Mouse (Mus musculus) stomach, embryonic 16.5 days (tissue): ENCODE results near the gene Pfkm. TPM values are rescaled to one million over a fixed set of nuclear protein-coding genes. Genes with fewer than 3 reads are reported as not detected.
A peak's percentile ranks its signal among the peaks of the same experiment; 100 is the strongest.

Experiments used
- ATAC-seq: fragments of 200-750 bp; cut with Nextera tagmentation; 2 replicates; pipeline ENCODE4 v1.8.0; 2017; ENCODE audit warnings: moderate number of reproducible peaks, moderate TSS enrichment; ENCODE audit not compliant: insufficient read depth, low FRiP score
- H3K27ac ChIP-seq: fragments of 300-500 bp; sonication (generic); 2 replicates; pipeline ENCODE4 v1.5.1; 2014; ENCODE audit warnings: low read length
- H3K27me3 ChIP-seq: fragments of 300-500 bp; sonication (generic); 2 replicates; pipeline ENCODE4 v1.6.1; 2014; ENCODE audit warnings: low read length, control low read depth, mixed read lengths; ENCODE audit not compliant: control insufficient read depth, insufficient read depth
- H3K36me3 ChIP-seq: fragments of 300-500 bp; sonication (generic); 2 replicates; pipeline ENCODE4 v1.6.1; 2014; ENCODE audit warnings: low read length; ENCODE audit not compliant: control insufficient read depth, insufficient read depth
- H3K4me1 ChIP-seq: fragments of 300-500 bp; sonication (generic); 2 replicates; pipeline ENCODE4 v1.6.1; 2014; ENCODE audit warnings: low read length, control low read depth, mixed read lengths; ENCODE audit not compliant: control insufficient read depth, insufficient read depth
- H3K4me2 ChIP-seq: fragments of 300-500 bp; sonication (generic); 2 replicates; pipeline ENCODE4 v1.6.1; 2014; ENCODE audit warnings: low read depth, low read length, mixed read lengths
- H3K4me3 ChIP-seq: fragments of 300-500 bp; sonication (generic); replicated peaks from 2 replicates; pipeline ENCODE4 v1.5.1; 2014; ENCODE audit warnings: mild to moderate bottlenecking, low read length
- H3K9ac ChIP-seq: fragments of 300-500 bp; sonication (generic); 2 replicates; pipeline ENCODE4 v1.6.1; 2014; ENCODE audit warnings: low read length
- H3K9me3 ChIP-seq: fragments of 300-500 bp; sonication (generic); replicated peaks from 2 replicates; pipeline ENCODE4 v1.6.1; 2016; ENCODE audit warnings: low read length, control low read depth; ENCODE audit not compliant: control insufficient read depth
- WGBS: fragments of 180-500 bp; shearing (Covaris S2); extraction: QIAGEN DNeasy Blood & Tissue Kit; methylation state at CpG from one replicate; pipeline ENCODE4 v1.1.7; 2014; 5-methylcytosine and 5-hydroxymethylcytosine counted together
- polyA plus RNA-seq: library from polyadenylated mRNA; unstranded; fragments of >200 nt; fragmentation: Nextera tagmentation; extraction: Ambion mirVana; gene quantifications from 2 replicates; pipeline ENCODE4 v1.2.1, GENCODE M21; 2015

Pfkm gene
- polyA plus RNA-seq, 1 experiment from 2014 or later = 45.5 TPM

GRCm38 (mm10) chr15:98140809-98141208, 48.4 kb downstream of the Pfkm start:
- no peak overlapping the region for H3K4me3 ChIP-seq
- H3K36me3 ChIP-seq = peaks cover 4% of the 10 kb centered on the region; the same call in 1 of the 2 replicates
- H3K9me3 ChIP-seq = no peaks in the 10 kb centered on the region
- WGBS = 91% methylated on average over 5 of the region's 5 CpGs
- H3K4me1 ChIP-seq = 0 out of 2 replicates have a peak, but pooled peaks cover 4% of the 10 kb centered on the region
- no peak for ATAC-seq
- no peaks in the 10 kb centered on the region for H3K27me3 ChIP-seq
- no peak overlapping the region for H3K27ac ChIP-seq
- H3K9ac ChIP-seq = no peak overlapping the region
- no peak overlapping the region for H3K4me2 ChIP-seq

GRCm38 (mm10) chr15:98142515-98142914, 50.1 kb downstream of the Pfkm start:
- no peak overlapping the region for H3K4me3 ChIP-seq
- no peak overlapping the region for H3K4me2 ChIP-seq
- no peaks in the 10 kb centered on the region for H3K27me3 ChIP-seq
- 0 out of 2 replicates have a peak, but pooled peaks cover 4% of the 10 kb centered on the region for H3K4me1 ChIP-seq
- H3K27ac ChIP-seq = no peak overlapping the region
- no peaks in the 10 kb centered on the region for H3K9me3 ChIP-seq
- no peak overlapping the region for H3K9ac ChIP-seq
- H3K36me3 ChIP-seq = no peaks in the 10 kb centered on the region; the same call in 1 of the 2 replicates
- ATAC-seq = no peak
- WGBS = 85% methylated on average over 10 of the region's 10 CpGs

GRCm38 (mm10) chr15:98144861-98145507, 52.6 kb downstream of the Pfkm start:
- Histone ChIP-seq H3K4me3 (peak overlapping the region; percentile 90), H3K4me1 (0 out of 2 replicates have a peak, but pooled peaks cover 4% of the 10 kb centered on the region), H3K9me3 (no peaks in the 10 kb centered on the region)

GRCm38 (mm10) chr15:98145559-98146181, 53.3 kb downstream of the Pfkm start:
- under 1% methylated on average over 38 of the region's 38 CpGs for WGBS
- Histone ChIP-seq H3K4me1 (0 out of 2 replicates have a peak, but pooled peaks cover 4% of the 10 kb centered on the region), H3K4me2 (peak overlapping the region; percentile 78), H3K27ac (peak overlapping the region; percentile 77), H3K9ac (peak overlapping the region; percentile 95), H3K36me3 (no peaks in the 10 kb centered on the region; the same call in 1 of the 2 replicates), H3K27me3 (no peaks in the 10 kb centered on the region), H3K4me3 (peak overlapping the region; percentile 90), H3K9me3 (no peaks in the 10 kb centered on the region)
- peak; percentile 98 for ATAC-seq

More at GRCm38 (mm10) chr15:98144861-98145507, 52.6 kb downstream of the Pfkm start:
- Histone ChIP-seq H3K27ac (peak overlapping the region; percentile 41), H3K27me3 (no peaks in the 10 kb centered on the region), H3K9ac (peak overlapping the region; percentile 95), H3K36me3 (no peaks in the 10 kb centered on the region; the same call in 1 of the 2 replicates), H3K4me2 (peak overlapping the region; percentile 78)
- under 1% methylated on average over 36 of the region's 36 CpGs for WGBS
- peak; percentile 74 for ATAC-seq

- no peak overlapping the region for H3K4me2 ChIP-seq
- no peak overlapping the region for H3K27ac ChIP-seq
- 0 out of 2 replicates have a peak, but pooled peaks cover 4% of the 10 kb centered on the region for H3K4me1 ChIP-seq
- WGBS = 73% methylated on average over 3 of the region's 3 CpGs
- H3K36me3 ChIP-seq = no peaks in the 10 kb centered on the region
- no peaks in the 10 kb centered on the region for H3K27me3 ChIP-seq
- no peak overlapping the region for H3K9ac ChIP-seq
- no peak for ATAC-seq
- no peak overlapping the region for H3K4me3 ChIP-seq
- H3K9me3 ChIP-seq = no peaks in the 10 kb centered on the region
Observed at GRCm38 (mm10) chr15:98148356-98148755, 56.0 kb downstream of the Pfkm start.

- Histone ChIP-seq H3K36me3 (no peaks in the 10 kb centered on the region), H3K4me2 (no peak overlapping the region), H3K9me3 (no peaks in the 10 kb centered on the region), H3K4me1 (0 out of 2 replicates have a peak, but pooled peaks cover 2% of the 10 kb centered on the region), H3K27ac (no peak overlapping the region), H3K9ac (no peak overlapping the region), H3K27me3 (no peaks in the 10 kb centered on the region), H3K4me3 (no peak overlapping the region)
- WGBS = 64% methylated on average over 10 of the region's 10 CpGs
- no peak for ATAC-seq
Observed at GRCm38 (mm10) chr15:98149166-98149602, 56.8 kb downstream of the Pfkm start.

GRCm38 (mm10) chr15:98152916-98153315, 60.5 kb downstream of the Pfkm start:
- no peak overlapping the region for H3K9ac ChIP-seq
- no peak overlapping the region for H3K27ac ChIP-seq
- 65% methylated on average over 7 of the region's 7 CpGs for WGBS
- H3K4me1 ChIP-seq = no peaks in the 10 kb centered on the region
- no peak overlapping the region for H3K4me2 ChIP-seq
- H3K9me3 ChIP-seq = no peaks in the 10 kb centered on the region
- no peak overlapping the region for H3K4me3 ChIP-seq
- ATAC-seq = no peak
- no peaks in the 10 kb centered on the region for H3K36me3 ChIP-seq
- no peaks in the 10 kb centered on the region for H3K27me3 ChIP-seq

GRCm38 (mm10) chr15:98153625-98154024, 61.2 kb downstream of the Pfkm start:
- WGBS = 35% methylated on average over 3 of the region's 3 CpGs
- H3K4me2 ChIP-seq = no peak overlapping the region
- no peaks in the 10 kb centered on the region for H3K27me3 ChIP-seq
- no peak overlapping the region for H3K4me3 ChIP-seq
- no peak for ATAC-seq
- peak overlapping the region; percentile 28; the same call in 1 of the 2 replicates for H3K9ac ChIP-seq
- H3K36me3 ChIP-seq = no peaks in the 10 kb centered on the region
- H3K27ac ChIP-seq = no peak overlapping the region
- no peaks in the 10 kb centered on the region for H3K9me3 ChIP-seq
- H3K4me1 ChIP-seq = no peaks in the 10 kb centered on the region

GRCm38 (mm10) chr15:98154146-98154545, 61.8 kb downstream of the Pfkm start:
- ATAC-seq = no peak
- no peaks in the 10 kb centered on the region for H3K36me3 ChIP-seq
- WGBS = 49% methylated on average over 3 of the region's 4 CpGs
- H3K4me1 ChIP-seq = no peaks in the 10 kb centered on the region
- no peaks in the 10 kb centered on the region for H3K9me3 ChIP-seq
- no peak overlapping the region for H3K4me3 ChIP-seq
- H3K4me2 ChIP-seq = no peak overlapping the region
- H3K27ac ChIP-seq = no peak overlapping the region
- H3K27me3 ChIP-seq = no peaks in the 10 kb centered on the region
- no peak overlapping the region for H3K9ac ChIP-seq
